Mouse (Mus musculus) stomach, postnatal 0 days (tissue): Measurements from ENCODE around the gene Syt15.

Source experiments
- CTCF ChIP-seq: IDR thresholded peaks from 2 replicates; pipeline ENCODE4 v1.5.1; 2016; ENCODE audit warnings: antibody characterized with exemption, low read depth, mild to moderate bottlenecking, moderate library complexity
- EP300 ChIP-seq: optimal IDR thresholded peaks from 2 replicates; pipeline ENCODE3; 2016; ENCODE audit warnings: antibody characterized with exemption

DNA sequence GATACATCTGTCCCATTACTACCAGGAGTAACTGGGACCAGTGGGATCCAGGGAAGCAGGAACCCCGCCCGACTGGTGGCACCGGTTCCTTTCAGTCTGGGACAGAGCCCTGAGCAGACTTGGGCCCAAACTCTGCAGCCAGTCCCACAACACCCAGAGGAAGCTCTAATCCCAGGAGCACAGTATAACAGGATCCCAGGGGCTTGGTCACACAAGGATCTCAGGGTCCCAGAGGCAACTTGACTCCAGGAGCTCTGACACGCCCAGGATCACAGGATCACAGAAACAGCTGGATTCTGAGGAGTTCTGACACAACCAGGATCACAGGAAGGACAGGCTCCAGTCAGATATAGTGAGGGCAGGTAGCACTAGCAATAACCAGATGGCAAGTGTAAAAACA is 33.9 kb downstream of the Syt15 start:
- no peak for TF ChIP-seq CTCF
- no peak for TF ChIP-seq EP300
